Mouse (Mus musculus): Measurements from ENCODE around the gene Spred3. TPM values are rescaled to one million over a fixed set of nuclear protein-coding genes. Genes with fewer than 3 reads are reported as not detected.

Gene Spred3
- polyA plus RNA-seq, 1 experiment from 2014 or later = 1.2 TPM

GRCm38 (mm10) chr7:29123531-29124358, 46.5 kb downstream of the Spred3 start:
- H3K27ac ChIP-seq = no peak overlapping the region
- WGBS = 47% methylated on average over 5 of the region's 5 CpGs
- no peak overlapping the region for H3K4me2 ChIP-seq
- H3K9me3 ChIP-seq (replicated peaks) = no peaks in the 10 kb centered on the region
- no peaks in the 10 kb centered on the region for H3K36me3 ChIP-seq
- H3K4me3 ChIP-seq = no peak overlapping the region
- peaks cover 5% of the 10 kb centered on the region; the same call in 1 of the 2 replicates for H3K27me3 ChIP-seq
- no peak for ATAC-seq (replicated peaks; ENCODE audit: insufficient number of reproducible peaks, insufficient read depth, low FRiP score, low read depth)
- H3K9ac ChIP-seq = no peak overlapping the region
- H3K4me1 ChIP-seq (replicated peaks) = peaks cover 14% of the 10 kb centered on the region

- peaks cover 12% of the 10 kb centered on the region; the same call in 1 of the 2 replicates for H3K27me3 ChIP-seq
- H3K9me3 ChIP-seq (replicated peaks) = no peaks in the 10 kb centered on the region
- H3K4me2 ChIP-seq = no peak overlapping the region
- no peak overlapping the region for H3K4me3 ChIP-seq
- H3K36me3 ChIP-seq = no peaks in the 10 kb centered on the region
- WGBS = 89% methylated on average over 9 of the region's 9 CpGs
- H3K4me1 ChIP-seq (replicated peaks) = peaks cover 14% of the 10 kb centered on the region
- H3K27ac ChIP-seq = no peak overlapping the region
- no peak overlapping the region for H3K9ac ChIP-seq
- ATAC-seq (replicated peaks; ENCODE audit: insufficient number of reproducible peaks, insufficient read depth, low FRiP score, low read depth) = no peak
Measured at GRCm38 (mm10) chr7:29122821-29123220, 47.4 kb downstream of the Spred3 start.

GRCm38 (mm10) chr7:29119526-29119925, 50.7 kb downstream of the Spred3 start:
- no peak overlapping the region for H3K4me3 ChIP-seq
- H3K4me2 ChIP-seq = no peak overlapping the region
- ATAC-seq (replicated peaks; ENCODE audit: insufficient number of reproducible peaks, insufficient read depth, low FRiP score, low read depth) = no peak
- 60% methylated on average over 1 of the region's 1 CpGs for WGBS
- peaks cover 12% of the 10 kb centered on the region; the same call in 1 of the 2 replicates for H3K27me3 ChIP-seq
- no peak overlapping the region for H3K27ac ChIP-seq
- no peak overlapping the region for H3K9ac ChIP-seq
- H3K36me3 ChIP-seq = no peaks in the 10 kb centered on the region
- peaks cover 8% of the 10 kb centered on the region for H3K4me1 ChIP-seq (replicated peaks)
- no peaks in the 10 kb centered on the region for H3K9me3 ChIP-seq (replicated peaks)

- Histone ChIP-seq H3K27me3 (peaks cover 12% of the 10 kb centered on the region; the same call in 1 of the 2 replicates), H3K36me3 (no peaks in the 10 kb centered on the region), H3K4me1 (replicated peaks) (no peaks in the 10 kb centered on the region), H3K9ac (no peak overlapping the region), H3K9me3 (replicated peaks) (no peaks in the 10 kb centered on the region), H3K4me2 (no peak overlapping the region), H3K27ac (no peak overlapping the region), H3K4me3 (no peak overlapping the region)
- WGBS = 10% methylated on average over 18 of the region's 18 CpGs
- ATAC-seq (replicated peaks; ENCODE audit: insufficient number of reproducible peaks, insufficient read depth, low FRiP score, low read depth) = no peak
Measured at GRCm38 (mm10) chr7:29118142-29118851, 51.9 kb downstream of the Spred3 start.

- no peak overlapping the region for H3K9ac ChIP-seq
- no peak; the same call in none of the 2 replicates for ATAC-seq (replicated peaks; ENCODE audit: insufficient number of reproducible peaks, insufficient read depth, low FRiP score, low read depth)
- H3K27me3 ChIP-seq = peaks cover 9% of the 10 kb centered on the region
- H3K9me3 ChIP-seq (replicated peaks) = no peaks in the 10 kb centered on the region
- 27% methylated on average over 38 of the region's 38 CpGs for WGBS
- no peak overlapping the region for H3K27ac ChIP-seq
- H3K4me1 ChIP-seq (replicated peaks) = peaks cover 7% of the 10 kb centered on the region; the same call in 1 of the 2 replicates
- H3K4me3 ChIP-seq = peak overlapping the region; percentile 9
- H3K36me3 ChIP-seq = no peaks in the 10 kb centered on the region
- peak overlapping the region; percentile 52 for H3K4me2 ChIP-seq
Measured at GRCm38 (mm10) chr7:29108992-29109955, 60.9 kb downstream of the Spred3 start.

Other genes with a start within 250 kb of the Spred3 start
- 236 and 281 TPM in 2 replicates for gene Actn4, start 208.1 kb downstream of the Spred3 start, polyA plus RNA-seq (2015; fragmentation: Nextera tagmentation; extraction: Ambion mirVana)
- 239 and 261 TPM in 2 replicates for gene Eif3k, start 188.5 kb downstream of the Spred3 start, polyA plus RNA-seq (2015; fragmentation: Nextera tagmentation; extraction: Ambion mirVana)
- 2.8 and 7.6 TPM in 2 replicates for gene Map4k1, start 188.4 kb downstream of the Spred3 start, polyA plus RNA-seq (2015; fragmentation: Nextera tagmentation; extraction: Ambion mirVana)
- gene Ryr1, start 45.2 kb downstream of the Spred3 start, polyA plus RNA-seq (2015; fragmentation: Nextera tagmentation; extraction: Ambion mirVana) = 0.09 and 0.15 TPM in 2 replicates
- gene Rasgrp4, start 35.6 kb downstream of the Spred3 start, polyA plus RNA-seq (2015; fragmentation: Nextera tagmentation; extraction: Ambion mirVana) = 0.39 and 0.90 TPM in 2 replicates
- 15.6 and 19.9 TPM in 2 replicates for gene Fam98c, start 14.2 kb downstream of the Spred3 start, polyA plus RNA-seq (2015; fragmentation: Nextera tagmentation; extraction: Ambion mirVana)
- gene Ggn, start 201 bp downstream of the Spred3 start, polyA plus RNA-seq (2015; fragmentation: Nextera tagmentation; extraction: Ambion mirVana) = 0.28 and 0.53 TPM in 2 replicates
- 204 and 207 TPM in 2 replicates for gene Psmd8, start 10.3 kb upstream of the Spred3 start, polyA plus RNA-seq (2015; fragmentation: Nextera tagmentation; extraction: Ambion mirVana)
- gene Catsperg1, start 43.6 kb upstream of the Spred3 start, polyA plus RNA-seq (2015; fragmentation: Nextera tagmentation; extraction: Ambion mirVana) = 0.25 and 0.84 TPM in 2 replicates
- 1.4 and 2.0 TPM in 2 replicates for gene Kcnk6, start 62.1 kb upstream of the Spred3 start, polyA plus RNA-seq (2015; fragmentation: Nextera tagmentation; extraction: Ambion mirVana)
- 98.2 and 107 TPM in 2 replicates for gene Yif1b, start 67.9 kb upstream of the Spred3 start, polyA plus RNA-seq (2015; fragmentation: Nextera tagmentation; extraction: Ambion mirVana)
- 6.3 and 7.1 TPM in 2 replicates for gene 2200002D01Rik, start 78.1 kb upstream of the Spred3 start, polyA plus RNA-seq (2015; fragmentation: Nextera tagmentation; extraction: Ambion mirVana)
- gene Spint2, start 111.5 kb upstream of the Spred3 start, polyA plus RNA-seq (2015; fragmentation: Nextera tagmentation; extraction: Ambion mirVana) = 77.9 and 125 TPM in 2 replicates
- gene Ppp1r14a, start 118.9 kb upstream of the Spred3 start, polyA plus RNA-seq (2015; fragmentation: Nextera tagmentation; extraction: Ambion mirVana) = 17.0 and 20.8 TPM in 2 replicates
- gene Dpf1, start 133.5 kb upstream of the Spred3 start, polyA plus RNA-seq (2015; fragmentation: Nextera tagmentation; extraction: Ambion mirVana) = 2.6 and 3.9 TPM in 2 replicates

All from heart, embryonic 15.5 days (tissue).